Mouse (Mus musculus): ENCODE measurements at regions not wholly inside any gene's neighbourhood (a gene's known extent, or its start where the extent isn't known, plus 50 kb on each side); places are given as distances from the start of the nearest gene placed in this dataset.

DNA sequence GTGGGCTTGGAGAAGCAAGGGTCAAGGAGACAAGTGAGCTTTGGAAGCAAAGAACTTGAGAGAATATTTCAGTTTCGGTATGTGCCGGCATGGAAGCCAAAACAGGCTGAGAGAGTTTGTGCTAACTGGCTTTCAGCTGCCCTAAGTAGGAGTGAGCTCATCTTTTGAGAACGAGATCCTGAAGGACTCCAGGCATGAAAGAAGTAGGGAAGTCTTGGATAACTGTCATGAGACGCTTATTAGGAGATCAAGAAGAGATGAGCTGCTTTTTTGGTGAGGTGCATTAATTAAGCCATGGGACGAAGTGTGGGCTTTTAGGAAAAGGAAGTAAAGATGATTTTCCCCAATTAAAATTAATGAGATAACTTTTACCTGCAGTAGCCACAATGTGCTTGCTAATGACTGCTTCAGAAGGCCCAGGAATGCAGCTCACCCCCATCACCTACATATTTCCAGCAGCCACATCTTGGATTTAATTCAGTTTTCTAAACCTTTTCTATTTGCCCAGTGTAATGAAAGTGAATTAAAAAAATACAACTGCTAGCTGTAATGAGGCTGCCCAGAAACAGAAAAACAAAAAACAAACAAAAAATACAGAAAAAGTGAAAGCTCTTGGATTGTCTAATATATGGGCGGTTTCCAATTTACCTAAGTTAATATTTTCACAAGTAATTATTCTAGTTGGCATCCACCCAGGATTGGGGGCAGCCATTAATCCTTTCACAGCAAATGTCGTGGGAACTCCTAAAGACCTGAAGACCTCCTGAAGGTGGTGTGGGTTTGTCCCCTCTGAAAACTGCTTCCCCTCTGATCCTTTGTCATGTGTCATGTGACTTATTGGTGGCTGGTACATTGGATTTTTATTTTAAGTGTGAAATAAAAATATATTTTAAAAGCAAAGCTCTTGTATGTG, 204.7 kb upstream of the Slc39a10 start:
- TF ChIP-seq CTCF (IDR thresholded peaks at IDR 0.05; ENCODE audit: low read depth) (no peak), EP300 (IDR thresholded peaks at IDR 0.05; ENCODE audit: low read depth) (no peak)
- Histone ChIP-seq H3K4me1 (ENCODE audit: control insufficient read depth, insufficient read depth) (no peaks in the 10 kb centered on the region), H3K36me3 (replicated peaks; ENCODE audit: control insufficient read depth, insufficient read depth, low read length) (no peaks in the 10 kb centered on the region)

DNA sequence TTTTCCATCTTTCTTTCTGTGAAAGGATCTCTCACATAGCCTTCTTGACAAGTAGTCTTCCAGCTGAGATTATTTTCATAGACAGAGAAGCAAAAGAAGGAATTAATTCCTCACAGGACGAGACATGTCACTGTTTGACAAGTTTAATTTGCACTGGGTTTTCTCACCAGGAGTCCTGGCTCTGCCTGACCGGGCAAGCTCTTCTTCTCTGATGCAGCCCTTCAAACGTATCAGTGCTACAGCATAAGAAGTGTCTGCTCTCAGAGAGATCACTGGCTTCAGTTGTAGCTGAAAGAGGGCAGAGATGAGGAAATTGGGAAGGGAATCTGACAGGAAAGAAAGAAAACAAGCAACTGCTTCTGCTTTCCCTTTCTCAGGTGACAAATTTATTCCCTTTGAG, 201.8 kb upstream of the Slc39a10 start:
- 32% methylated on average over 3 of the region's 3 CpGs for WGBS
- H3K4me3 ChIP-seq (ENCODE audit: low read depth, low read length): no peak overlapping the region

More for the DNA sequence above, 204.7 kb upstream of the Slc39a10 start:
- 64% methylated on average over 7 of the region's 7 CpGs for WGBS
- Histone ChIP-seq H3K4me3 (ENCODE audit: low read depth, low read length) (no peak overlapping the region), H3K27ac (ENCODE audit: low read depth) (no peak overlapping the region), H3K9ac (replicated peaks; ENCODE audit: low read depth, low read length) (no peak overlapping the region), H3K4me2 (ENCODE audit: low read depth, low read length) (no peak overlapping the region), H3K9me3 (replicated peaks; ENCODE audit: control insufficient read depth, low read length) (no peaks in the 10 kb centered on the region), H3K27me3 (ENCODE audit: control insufficient read depth, insufficient read depth, low read length) (no peaks in the 10 kb centered on the region)
- DNase-seq (ENCODE audit: low spot score) (no peak), ATAC-seq (ENCODE audit: insufficient read depth, low read depth) (no peak)

DNA sequence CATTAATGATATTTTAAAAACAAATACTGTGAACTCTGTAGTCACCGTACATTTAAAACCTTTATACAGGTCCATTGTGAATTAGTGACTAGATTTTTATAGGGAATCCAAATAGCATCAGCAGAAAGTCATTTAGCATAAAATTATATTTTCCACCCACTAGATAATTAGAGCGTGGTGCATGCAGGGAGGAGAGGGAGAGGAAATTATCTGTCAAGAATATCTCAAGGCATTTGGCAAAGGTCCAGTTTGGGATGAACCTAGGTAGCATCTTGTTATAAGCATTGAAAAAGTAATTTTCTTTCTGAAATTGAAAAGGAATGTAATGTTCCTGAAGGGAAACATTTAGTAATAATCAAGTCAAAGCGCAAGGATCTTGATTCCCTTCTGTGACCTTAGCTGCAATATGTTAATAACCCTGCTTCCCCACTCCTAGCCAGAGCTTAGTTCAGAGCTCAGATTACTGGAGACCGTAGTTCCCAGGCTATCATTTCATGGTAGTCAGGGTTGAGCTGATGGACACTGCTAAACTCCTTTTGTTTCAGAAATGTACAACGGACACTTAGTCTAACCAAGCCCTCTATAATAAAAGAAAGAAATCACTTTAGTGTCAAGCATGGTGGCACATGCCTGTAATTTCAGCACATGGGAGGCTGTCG, 200.8 kb upstream of the Slc39a10 start:
- Histone ChIP-seq H3K9ac (replicated peaks; ENCODE audit: low read depth, low read length) (no peak overlapping the region), H3K36me3 (replicated peaks; ENCODE audit: control insufficient read depth, insufficient read depth, low read length) (no peaks in the 10 kb centered on the region), H3K27ac (ENCODE audit: low read depth) (no peak overlapping the region), H3K4me3 (ENCODE audit: low read depth, low read length) (no peak overlapping the region), H3K4me1 (ENCODE audit: control insufficient read depth, insufficient read depth) (no peaks in the 10 kb centered on the region), H3K27me3 (ENCODE audit: control insufficient read depth, insufficient read depth, low read length) (no peaks in the 10 kb centered on the region), H3K9me3 (replicated peaks; ENCODE audit: control insufficient read depth, low read length) (no peaks in the 10 kb centered on the region), H3K4me2 (ENCODE audit: low read depth, low read length) (no peak overlapping the region)
- 61% methylated on average over 6 of the region's 6 CpGs for WGBS
- ATAC-seq (ENCODE audit: insufficient read depth, low read depth): no peak
- no peak for DNase-seq (ENCODE audit: low spot score)
- TF ChIP-seq EP300 (IDR thresholded peaks at IDR 0.05; ENCODE audit: low read depth) (no peak), CTCF (IDR thresholded peaks at IDR 0.05; ENCODE audit: low read depth) (no peak)

More for the DNA sequence above, 201.8 kb upstream of the Slc39a10 start:
- Histone ChIP-seq H3K36me3 (replicated peaks; ENCODE audit: control insufficient read depth, insufficient read depth, low read length) (no peaks in the 10 kb centered on the region), H3K4me1 (ENCODE audit: control insufficient read depth, insufficient read depth) (no peaks in the 10 kb centered on the region), H3K27ac (ENCODE audit: low read depth) (no peak overlapping the region), H3K4me2 (ENCODE audit: low read depth, low read length) (no peak overlapping the region), H3K9me3 (replicated peaks; ENCODE audit: control insufficient read depth, low read length) (no peaks in the 10 kb centered on the region), H3K9ac (replicated peaks; ENCODE audit: low read depth, low read length) (no peak overlapping the region), H3K27me3 (ENCODE audit: control insufficient read depth, insufficient read depth, low read length) (no peaks in the 10 kb centered on the region)
- ATAC-seq (ENCODE audit: insufficient read depth, low read depth) (no peak), DNase-seq (ENCODE audit: low spot score) (no peak)
- TF ChIP-seq CTCF (IDR thresholded peaks at IDR 0.05; ENCODE audit: low read depth) (no peak), EP300 (IDR thresholded peaks at IDR 0.05; ENCODE audit: low read depth) (no peak)

DNA sequence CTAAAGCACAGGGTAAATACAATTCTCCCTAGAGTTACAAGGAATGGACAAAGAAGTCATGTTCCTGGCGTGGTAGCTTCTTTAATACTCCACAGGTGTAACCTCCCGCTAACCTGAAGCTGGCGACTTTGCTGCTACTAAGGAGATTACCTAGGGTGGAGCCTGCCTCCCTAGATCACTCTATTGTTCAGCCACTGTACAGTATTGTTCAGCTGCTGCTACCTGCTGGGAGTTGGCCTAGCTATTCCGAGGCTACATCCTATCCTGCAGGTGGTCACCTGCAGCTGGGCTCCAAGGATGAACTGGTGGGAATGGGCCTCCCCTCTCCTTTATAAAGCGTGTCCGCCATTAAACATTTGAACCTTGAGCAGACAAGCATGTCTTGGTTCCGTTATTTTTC, 183.8 kb upstream of the Slc39a10 start:
- WGBS: 72% methylated on average over 7 of the region's 7 CpGs
- H3K27me3 ChIP-seq (ENCODE audit: control insufficient read depth, insufficient read depth, low read length): no peaks in the 10 kb centered on the region
- no peaks in the 10 kb centered on the region for H3K9me3 ChIP-seq (replicated peaks; ENCODE audit: control insufficient read depth, low read length)
- TF ChIP-seq EP300 (IDR thresholded peaks at IDR 0.05; ENCODE audit: low read depth) (no peak), CTCF (IDR thresholded peaks at IDR 0.05; ENCODE audit: low read depth) (no peak)
- no peaks in the 10 kb centered on the region for H3K36me3 ChIP-seq (replicated peaks; ENCODE audit: control insufficient read depth, insufficient read depth, low read length)
- no peak for ATAC-seq (ENCODE audit: insufficient read depth, low read depth)
- no peaks in the 10 kb centered on the region for H3K4me1 ChIP-seq (ENCODE audit: control insufficient read depth, insufficient read depth)
- no peak overlapping the region for H3K9ac ChIP-seq (replicated peaks; ENCODE audit: low read depth, low read length)
- H3K4me3 ChIP-seq (ENCODE audit: low read depth, low read length): no peak overlapping the region
- H3K27ac ChIP-seq (ENCODE audit: low read depth): no peak overlapping the region
- DNase-seq (ENCODE audit: low spot score): no peak
- H3K4me2 ChIP-seq (ENCODE audit: low read depth, low read length): no peak overlapping the region

DNA sequence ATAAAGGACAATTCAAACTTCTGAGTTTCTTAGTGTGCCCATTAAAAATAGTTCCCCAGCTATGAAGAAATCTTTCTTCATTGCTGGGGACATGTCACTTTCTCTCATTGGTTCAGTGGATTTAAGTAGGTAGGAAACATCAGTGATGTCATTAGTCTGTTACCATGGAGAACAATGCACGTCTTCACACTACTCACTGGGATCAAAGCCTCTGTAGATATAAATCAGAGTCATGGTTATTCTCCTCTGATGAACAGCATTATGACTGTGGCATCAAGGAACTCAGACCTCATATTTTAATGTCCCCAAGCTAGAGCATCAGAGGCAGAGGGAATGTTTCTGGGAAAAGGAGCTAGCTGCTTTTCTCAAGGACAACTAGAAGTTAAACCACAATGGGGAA, 165.5 kb upstream of the Slc39a10 start:
- H3K27me3 ChIP-seq (ENCODE audit: control insufficient read depth, insufficient read depth, low read length): no peaks in the 10 kb centered on the region
- ATAC-seq (ENCODE audit: insufficient read depth, low read depth) (no peak), DNase-seq (ENCODE audit: low spot score) (no peak)
- no peaks in the 10 kb centered on the region for H3K9me3 ChIP-seq (replicated peaks; ENCODE audit: control insufficient read depth, low read length)
- H3K4me1 ChIP-seq (ENCODE audit: control insufficient read depth, insufficient read depth): no peaks in the 10 kb centered on the region
- no peak overlapping the region for H3K4me3 ChIP-seq (ENCODE audit: low read depth, low read length)
- no peaks in the 10 kb centered on the region for H3K36me3 ChIP-seq (replicated peaks; ENCODE audit: control insufficient read depth, insufficient read depth, low read length)
- WGBS: 70% methylated on average over 1 of the region's 1 CpGs
- H3K4me2 ChIP-seq (ENCODE audit: low read depth, low read length): no peak overlapping the region
- no peak overlapping the region for H3K9ac ChIP-seq (replicated peaks; ENCODE audit: low read depth, low read length)
- H3K27ac ChIP-seq (ENCODE audit: low read depth): no peak overlapping the region
- TF ChIP-seq CTCF (IDR thresholded peaks at IDR 0.05; ENCODE audit: low read depth) (no peak), EP300 (IDR thresholded peaks at IDR 0.05; ENCODE audit: low read depth) (no peak)
